20 mouse cellular contexts compared by ENCODE assay signal in the genomic region with DNA sequence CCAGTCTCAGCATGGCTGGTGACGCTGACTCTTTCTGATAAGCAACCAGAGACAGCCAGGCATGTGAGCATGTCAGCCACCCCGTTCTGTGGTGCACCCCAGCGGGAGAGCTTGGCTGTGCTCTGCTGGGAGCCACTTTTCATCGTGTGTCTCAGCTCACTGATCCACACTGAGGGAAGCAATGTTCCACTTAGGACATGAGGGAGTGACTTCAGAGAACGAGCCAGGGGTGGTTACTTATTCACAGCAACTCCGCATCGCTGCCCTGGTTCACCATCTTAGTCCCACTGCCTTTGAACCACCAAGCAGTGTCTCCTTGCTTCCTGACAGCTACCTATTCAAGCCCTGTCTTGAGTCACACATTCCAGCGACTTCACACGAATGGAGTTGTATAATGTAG. TPM values are rescaled to one million over a fixed set of nuclear protein-coding genes. Genes with fewer than 3 reads are reported as not detected.
DNase-seq lines count a peak whose midpoint lies in the region; ATAC-seq and TF ChIP-seq lines count a peak whose summit lies in the region.
"Had no signal": no experiment of that assay in that cellular context is flagged by ENCODE, and none has a peak within 500 bp of the region (broad histone marks: within the 10 kb centered on the region; RNA-seq: fewer than 3 reads in every experiment).

No protein-coding gene starts in this region.

- TF ChIP-seq CTCF in kidney, postnatal 0 days (IDR thresholded peaks at IDR 0.05; ENCODE audit: low read depth): no peak
- no peak for TF ChIP-seq CTCF in hindbrain, postnatal 0 days (IDR thresholded peaks at IDR 0.05; ENCODE audit: low read depth)

- no peak overlapping the region for H3K4me3 ChIP-seq in kidney, postnatal 0 days (replicated peaks; ENCODE audit: low read depth, low read length)
- H3K4me3 ChIP-seq in midbrain, embryonic 14.5 days (replicated peaks; ENCODE audit: low read depth, low read length): no peak overlapping the region
- H3K4me3 ChIP-seq in hindbrain, postnatal 0 days (ENCODE audit: low read length): no peak overlapping the region
- H3K4me3 ChIP-seq: embryonic facial prominence, embryonic 10.5 days; forebrain, embryonic 15.5 days; heart, embryonic 10.5 days; hindbrain, embryonic 12.5 days had no signal

- no peaks in the 10 kb centered on the region for H3K36me3 ChIP-seq in kidney, postnatal 0 days (ENCODE audit: insufficient read depth, low read length)
- H3K36me3 ChIP-seq in midbrain, embryonic 14.5 days (ENCODE audit: control insufficient read depth, insufficient read depth, low read length): no peaks in the 10 kb centered on the region
- no peaks in the 10 kb centered on the region for H3K36me3 ChIP-seq in hindbrain, postnatal 0 days (ENCODE audit: insufficient read depth, low read length)
- H3K36me3 ChIP-seq: embryonic facial prominence, embryonic 10.5 days; forebrain, embryonic 15.5 days; heart, embryonic 10.5 days; hindbrain, embryonic 12.5 days had no signal

- H3K27ac ChIP-seq in kidney, postnatal 0 days: no peak overlapping the region
- H3K27ac ChIP-seq in midbrain, embryonic 14.5 days (replicated peaks; ENCODE audit: low read depth, low read length): no peak overlapping the region
- no peak overlapping the region for H3K27ac ChIP-seq in hindbrain, postnatal 0 days
- H3K27ac ChIP-seq: embryonic facial prominence, embryonic 10.5 days; forebrain, embryonic 15.5 days; heart, embryonic 10.5 days; hindbrain, embryonic 12.5 days had no signal

- WGBS in kidney, postnatal 0 days: 60% methylated on average over 9 of the region's 9 CpGs
- WGBS in midbrain, embryonic 14.5 days: 84% methylated on average over 9 of the region's 9 CpGs
- 76% methylated on average over 9 of the region's 9 CpGs for whole genome bisulfite sequencing in hindbrain, postnatal 0 days

- no peaks in the 10 kb centered on the region; the same call in 1 of the 2 replicates for H3K9me3 ChIP-seq in kidney, postnatal 0 days (replicated peaks; ENCODE audit: low read length)
- peaks cover 3% of the 10 kb centered on the region; the same call in 1 of the 2 replicates for H3K9me3 ChIP-seq in midbrain, embryonic 14.5 days (ENCODE audit: control insufficient read depth, low read length)
- no peaks in the 10 kb centered on the region for H3K9me3 ChIP-seq in hindbrain, postnatal 0 days (ENCODE audit: low read length)
- H3K9me3 ChIP-seq: embryonic facial prominence, embryonic 10.5 days; forebrain, embryonic 15.5 days; heart, embryonic 10.5 days; hindbrain, embryonic 12.5 days had no signal

- ATAC-seq in kidney, postnatal 0 days (replicated peaks; ENCODE audit: low FRiP score, low read depth): 0 out of 2 replicates have a peak, but pooled peaks have one; percentile 15
- ATAC-seq in midbrain, embryonic 14.5 days (ENCODE audit: low FRiP score, low TSS enrichment): no peak
- ATAC-seq in hindbrain, postnatal 0 days: no peak
- ATAC-seq: activated CD4-positive, CD25-positive, alpha-beta regulatory T cell, adult 4 months; forebrain, embryonic 15.5 days had no signal

- no peaks in the 10 kb centered on the region for H3K27me3 ChIP-seq in kidney, postnatal 0 days (ENCODE audit: insufficient read depth, low read length)
- no peaks in the 10 kb centered on the region for H3K27me3 ChIP-seq in midbrain, embryonic 14.5 days (ENCODE audit: control insufficient read depth, insufficient read depth, low read length)
- H3K27me3 ChIP-seq in hindbrain, postnatal 0 days (ENCODE audit: insufficient read depth, low read length): no peaks in the 10 kb centered on the region
- H3K27me3 ChIP-seq: forebrain, embryonic 15.5 days; hindbrain, embryonic 12.5 days had no signal

- peak; percentile 70 for DNase-seq in kidney, adult 11 months
- DNase-seq in kidney, postnatal 10 days: no peak
- peak; percentile 67 to 73 for DNase-seq in kidney, adult 8-10 months
- no peak for DNase-seq in kidney, postnatal 0 days (ENCODE audit: low spot score)
- DNase-seq in midbrain, embryonic 14.5 days: no peak
- DNase-seq in hindbrain, postnatal 0 days (ENCODE audit: low spot score): no peak
- DNase-seq in heart, adult 8-10 months (ENCODE audit: low spot score): no peak
- DNase-seq: adrenal gland, postnatal 14 days; cerebellum, adult 11-12 months; cerebellum, adult 9-10 months; cerebellum, postnatal 36 days; gastrocnemius, postnatal 36 days; heart, adult 11 months; heart, postnatal 10 days; heart, postnatal 4 days had no signal

- H3K9ac ChIP-seq in kidney, postnatal 0 days (ENCODE audit: low read depth, low read length): no peak overlapping the region
- H3K9ac ChIP-seq in midbrain, embryonic 14.5 days (replicated peaks; ENCODE audit: low read length): no peak overlapping the region
- H3K9ac ChIP-seq in hindbrain, postnatal 0 days (replicated peaks; ENCODE audit: low read length): no peak overlapping the region
- H3K9ac ChIP-seq: forebrain, embryonic 15.5 days; hindbrain, embryonic 12.5 days had no signal

- H3K4me1 ChIP-seq in kidney, postnatal 0 days (replicated peaks; ENCODE audit: insufficient read depth, low read length): 0 out of 2 replicates have a peak, but pooled peaks cover 2% of the 10 kb centered on the region
- H3K4me1 ChIP-seq in midbrain, embryonic 14.5 days (ENCODE audit: control insufficient read depth, insufficient read depth, low read length): no peaks in the 10 kb centered on the region
- H3K4me1 ChIP-seq in hindbrain, postnatal 0 days (ENCODE audit: insufficient read depth, low read length): no peaks in the 10 kb centered on the region

- H3K4me2 ChIP-seq in kidney, postnatal 0 days (ENCODE audit: low read length): no peak overlapping the region
- no peak overlapping the region for H3K4me2 ChIP-seq in midbrain, embryonic 14.5 days (ENCODE audit: low read length)
- H3K4me2 ChIP-seq in hindbrain, postnatal 0 days (ENCODE audit: low read depth, low read length): no peak overlapping the region
- H3K4me2 ChIP-seq: forebrain, embryonic 15.5 days; hindbrain, embryonic 12.5 days had no signal

RNA-seq across cellular contexts. Expression of gene Ppp4r2, which starts 53.6 kb away (rescaled TPM):
- 15.1 and 16.4 TPM in 2 replicates for polyA plus RNA-seq in kidney, postnatal 0 days (2015; fragmentation: Nextera tagmentation; extraction: Ambion mirVana)
- 28.0 and 35.2 TPM in 2 replicates for polyA plus RNA-seq in midbrain, embryonic 14.5 days (2014; fragmentation: Nextera tagmentation; extraction: Ambion mirVana)
- total RNA-seq in hindbrain, postnatal 0 days (2014; rRNA removed): 23.9 and 24.5 TPM in 2 replicates
- polyA plus RNA-seq in hindbrain, postnatal 0 days (2015; fragmentation: Nextera tagmentation; extraction: Ambion mirVana): 9.5 and 10.9 TPM in 2 replicates
- 10 to 100 TPM; 43.9 to 49.1 (median 46.6) TPM for total RNA-seq in heart, adult 8-10 months (2022)

Comparison
In these comparisons a context has a peak if more than half of its experiments do, and no peak if none do; other contexts are left out.
1. DNase-seq: peak in kidney, adult 11 months (single experiment) and kidney, adult 8-10 months (2 of 2); none in kidney, postnatal 10 days (single experiment), kidney, postnatal 0 days (single experiment), midbrain, embryonic 14.5 days (single experiment), hindbrain, postnatal 0 days (single experiment) and heart, adult 8-10 months (single experiment).